Mouse (Mus musculus) heart, embryonic 12.5 days (tissue): ENCODE results near the gene Kmt5a. TPM values are rescaled to one million over a fixed set of nuclear protein-coding genes. Genes with fewer than 3 reads are reported as not detected.

Experiments
- ATAC-seq: fragments of 200-750 bp; cut with Nextera tagmentation; 2 replicates; pipeline ENCODE4 v1.8.0; 2017; ENCODE audit warnings: moderate TSS enrichment, moderate library complexity; ENCODE audit not compliant: insufficient number of reproducible peaks, low FRiP score
- H3K27ac ChIP-seq: fragments of 300-500 bp; sonication (generic); 2 replicates; pipeline ENCODE4 v1.5.1; 2016; ENCODE audit warnings: mild to moderate bottlenecking, moderate library complexity; ENCODE audit not compliant: poor library complexity, severe bottlenecking
- H3K27me3 ChIP-seq: fragments of 300-500 bp; sonication (generic); replicated peaks from 2 replicates; pipeline ENCODE4 v1.6.1; 2016; ENCODE audit warnings: mild to moderate bottlenecking, moderate library complexity
- H3K36me3 ChIP-seq: fragments of 300-500 bp; sonication (generic); 2 replicates; pipeline ENCODE4 v1.6.1; 2016; ENCODE audit warnings: mild to moderate bottlenecking, moderate library complexity
- H3K4me1 ChIP-seq: fragments of 300-500 bp; sonication (generic); replicated peaks from 2 replicates; pipeline ENCODE4 v1.6.1; 2016; ENCODE audit warnings: mild to moderate bottlenecking
- H3K4me2 ChIP-seq: fragments of 300-500 bp; sonication (generic); 2 replicates; pipeline ENCODE4 v1.6.1; 2016; ENCODE audit warnings: mild to moderate bottlenecking, moderate library complexity
- H3K4me3 ChIP-seq: fragments of 300-500 bp; sonication (generic); 2 replicates; pipeline ENCODE4 v1.5.1; 2016; ENCODE audit warnings: mild to moderate bottlenecking
- H3K9ac ChIP-seq: fragments of 300-500 bp; sonication (generic); 2 replicates; pipeline ENCODE4 v1.6.1; 2016; ENCODE audit warnings: mild to moderate bottlenecking, moderate library complexity
- H3K9me3 ChIP-seq: fragments of 300-500 bp; sonication (generic); replicated peaks from 2 replicates; pipeline ENCODE4 v1.6.1; 2016; ENCODE audit warnings: mild to moderate bottlenecking, moderate library complexity
- WGBS: fragments of 180-500 bp; shearing (Covaris S2); methylation state at CpG from one replicate; pipeline ENCODE4 v1.1.7; 2016; 5-methylcytosine and 5-hydroxymethylcytosine counted together
- microRNA-seq: library from miRNA; unstranded; fragments of <30 nt; microRNA quantifications from one replicate; pipeline ENCODE4, GENCODE M21; 2017
- polyA plus RNA-seq: library from polyadenylated mRNA; unstranded; fragments of >200 nt; fragmentation: Nextera tagmentation; extraction: Ambion mirVana; gene quantifications from 2 replicates; pipeline ENCODE4 v1.2.1, GENCODE M21; 2016

Kmt5a gene
- polyA plus RNA-seq, 1 experiment from 2014 or later = 81.1 TPM

DNA sequence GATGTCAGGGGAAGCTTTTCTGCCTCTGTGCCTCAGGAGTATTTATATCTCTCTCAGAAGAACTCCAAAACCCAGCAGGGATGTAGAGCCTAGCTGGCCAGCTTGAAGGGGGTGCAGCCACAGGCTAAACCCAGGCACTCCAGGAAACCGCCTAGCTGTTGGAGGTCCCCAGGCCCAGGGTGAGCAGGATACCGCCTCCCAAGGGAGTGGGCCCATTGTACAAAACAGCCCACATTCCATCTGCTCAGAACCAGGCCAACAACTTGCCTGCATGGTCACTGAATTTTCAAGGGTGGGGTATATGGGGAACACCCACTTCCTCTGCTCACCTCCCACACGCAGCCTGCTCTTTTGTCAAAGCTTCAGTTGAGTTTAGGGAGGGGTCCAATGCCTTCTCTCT lies 60.8 kb downstream of the Kmt5a start:
- Histone ChIP-seq H3K36me3 (peaks cover 79% of the 10 kb centered on the region), H3K4me3 (no peak overlapping the region), H3K27ac (no peak overlapping the region), H3K9ac (no peak overlapping the region), H3K4me2 (no peak overlapping the region), H3K4me1 (peaks cover 18% of the 10 kb centered on the region), H3K27me3 (no peaks in the 10 kb centered on the region), H3K9me3 (no peaks in the 10 kb centered on the region)
- WGBS = 94% methylated on average over 3 of the region's 3 CpGs
- ATAC-seq = no peak

DNA sequence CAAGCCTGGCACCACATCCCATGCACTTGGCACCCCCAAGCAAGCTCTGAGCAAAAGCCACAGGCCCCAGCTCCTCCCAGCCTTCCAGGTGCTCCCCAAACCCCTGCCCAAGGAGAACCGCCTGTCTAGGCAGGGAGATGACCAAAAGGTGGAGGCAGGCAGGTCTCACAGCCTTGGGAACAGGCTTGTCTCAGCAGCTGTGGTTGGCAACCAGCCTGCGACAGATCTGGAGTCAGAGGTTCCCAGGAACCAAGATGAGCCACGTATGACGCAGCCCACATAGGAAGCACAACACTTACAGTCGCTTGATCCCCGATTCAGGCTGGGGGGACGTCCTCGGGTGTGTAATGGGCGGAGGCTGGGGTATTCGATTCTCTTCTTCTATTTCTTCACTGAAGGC lies 61.8 kb downstream of the Kmt5a start:
- Histone ChIP-seq H3K4me3 (no peak overlapping the region), H3K4me2 (no peak overlapping the region), H3K4me1 (peaks cover 18% of the 10 kb centered on the region), H3K36me3 (peaks cover 69% of the 10 kb centered on the region), H3K9me3 (no peaks in the 10 kb centered on the region), H3K27ac (no peak overlapping the region), H3K9ac (no peak overlapping the region), H3K27me3 (no peaks in the 10 kb centered on the region)
- ATAC-seq = no peak
- WGBS = 83% methylated on average over 10 of the region's 10 CpGs

DNA sequence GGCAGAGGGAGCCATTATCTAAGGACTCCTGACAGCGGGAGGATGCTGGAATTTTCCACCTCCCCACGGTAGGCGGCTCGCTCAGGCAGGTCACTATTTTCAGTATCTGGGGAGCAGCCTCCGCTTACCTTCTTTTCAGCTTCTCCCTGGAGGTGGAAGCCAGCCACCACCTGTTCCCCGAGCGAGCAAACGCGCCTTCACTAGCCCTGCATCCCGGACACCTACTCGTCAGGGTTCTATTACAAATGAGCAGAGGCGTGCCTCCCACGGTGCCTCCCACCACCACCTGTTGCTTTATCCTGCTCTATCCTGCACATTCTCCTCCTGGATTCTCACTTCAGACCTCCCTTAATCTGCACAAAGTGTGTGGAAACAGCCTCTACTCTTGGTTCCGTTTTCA lies 64.0 kb downstream of the Kmt5a start:
- no peak for ATAC-seq
- H3K36me3 ChIP-seq = peaks cover 63% of the 10 kb centered on the region
- WGBS = 53% methylated on average over 14 of the region's 14 CpGs

DNA sequence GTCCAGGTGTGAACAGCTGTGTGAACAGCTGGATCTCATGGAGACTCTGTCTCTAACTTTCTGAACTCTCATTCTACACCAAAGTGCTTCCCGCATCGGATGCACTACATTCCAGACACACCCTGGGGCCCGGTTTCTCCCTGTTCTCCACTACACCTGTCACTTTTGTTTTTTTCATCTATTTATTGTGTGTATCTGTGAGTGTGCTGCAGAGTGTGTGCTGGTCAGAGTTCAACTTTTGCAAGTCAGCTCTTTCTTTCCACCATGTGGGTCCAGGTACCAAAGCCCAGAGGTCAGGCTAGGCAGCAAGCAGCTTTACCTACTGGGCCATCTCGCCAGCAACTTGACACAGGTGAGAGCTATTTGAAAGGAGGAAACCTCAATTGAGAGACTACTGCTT lies 65.5 kb downstream of the Kmt5a start:
- Histone ChIP-seq H3K9ac (no peak overlapping the region), H3K4me2 (no peak overlapping the region), H3K27ac (no peak overlapping the region), H3K27me3 (no peaks in the 10 kb centered on the region), H3K4me3 (no peak overlapping the region), H3K36me3 (peaks cover 68% of the 10 kb centered on the region), H3K9me3 (no peaks in the 10 kb centered on the region), H3K4me1 (peaks cover 18% of the 10 kb centered on the region)
- no peak for ATAC-seq
- WGBS = 88% methylated on average over 4 of the region's 4 CpGs

More for the DNA sequence above, 64.0 kb downstream of the Kmt5a start:
- Histone ChIP-seq H3K9ac (no peak overlapping the region), H3K4me2 (no peak overlapping the region), H3K27ac (no peak overlapping the region), H3K4me1 (peaks cover 13% of the 10 kb centered on the region), H3K9me3 (no peaks in the 10 kb centered on the region), H3K27me3 (no peaks in the 10 kb centered on the region), H3K4me3 (no peak overlapping the region)

DNA sequence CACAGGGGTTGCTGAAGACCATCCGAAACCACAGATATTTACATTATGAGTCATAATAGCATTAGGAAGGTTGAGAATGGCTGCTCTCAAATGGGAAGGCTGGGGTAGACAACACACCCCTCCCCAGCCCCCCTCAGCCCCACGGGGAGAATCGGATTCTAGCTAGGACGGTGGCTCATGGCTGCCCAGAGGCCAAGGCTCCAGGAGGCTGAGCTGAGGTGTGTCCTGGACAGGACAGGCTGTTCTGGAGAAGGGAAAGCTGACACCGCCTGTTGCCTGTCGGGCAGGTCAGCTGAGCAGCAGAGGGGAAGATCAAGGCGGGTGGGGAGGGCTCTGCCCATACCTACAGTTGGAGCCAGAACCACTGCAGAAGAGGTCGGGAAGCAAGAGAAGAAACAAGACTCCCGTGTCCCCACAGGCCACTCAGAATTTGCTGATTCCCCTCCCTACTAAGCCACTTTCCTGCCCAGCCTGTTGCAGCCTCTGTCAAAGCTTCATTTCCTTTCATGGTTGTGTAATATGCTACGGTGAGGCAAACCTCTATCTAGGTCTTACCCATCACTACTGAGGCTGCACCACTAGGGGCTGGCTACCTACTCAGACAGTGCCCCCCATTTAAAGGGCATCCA lies 67.1 kb downstream of the Kmt5a start:
- Histone ChIP-seq H3K9ac (no peak overlapping the region), H3K9me3 (no peaks in the 10 kb centered on the region), H3K27me3 (no peaks in the 10 kb centered on the region), H3K4me3 (no peak overlapping the region), H3K36me3 (peaks cover 68% of the 10 kb centered on the region), H3K27ac (no peak overlapping the region), H3K4me2 (no peak overlapping the region), H3K4me1 (peaks cover 25% of the 10 kb centered on the region)
- 62% methylated on average over 10 of the region's 10 CpGs for WGBS
- ATAC-seq = no peak

DNA sequence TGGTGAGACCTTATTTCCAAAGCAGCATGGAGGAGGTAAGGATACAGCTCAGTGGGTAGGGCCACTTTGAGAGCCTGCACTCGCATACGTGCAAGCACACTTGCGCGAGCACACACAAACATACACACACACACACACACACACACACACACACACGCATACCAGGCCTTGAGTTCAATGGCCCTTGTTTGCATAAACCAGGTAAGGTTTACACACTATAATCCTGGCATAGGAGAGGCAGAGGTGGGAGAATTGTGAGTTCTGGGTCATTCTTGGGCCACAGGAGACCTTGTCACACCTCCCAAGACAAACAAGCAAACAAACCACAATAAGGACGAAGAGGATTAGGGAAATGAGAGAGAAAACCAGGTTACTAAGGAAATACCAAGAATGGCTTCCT lies 69.5 kb downstream of the Kmt5a start:
- peaks cover 28% of the 10 kb centered on the region for H3K4me1 ChIP-seq
- no peaks in the 10 kb centered on the region for H3K9me3 ChIP-seq
- no peaks in the 10 kb centered on the region for H3K27me3 ChIP-seq
- ATAC-seq = no peak
- no peak overlapping the region for H3K4me3 ChIP-seq
- peak overlapping the region; percentile 47 for H3K27ac ChIP-seq
- H3K9ac ChIP-seq = no peak overlapping the region
- 0 out of 2 replicates have a peak overlapping the region, but pooled peaks have one; percentile 15 for H3K4me2 ChIP-seq
- H3K36me3 ChIP-seq = peaks cover 68% of the 10 kb centered on the region
- 96% methylated on average over 6 of the region's 6 CpGs for WGBS

DNA sequence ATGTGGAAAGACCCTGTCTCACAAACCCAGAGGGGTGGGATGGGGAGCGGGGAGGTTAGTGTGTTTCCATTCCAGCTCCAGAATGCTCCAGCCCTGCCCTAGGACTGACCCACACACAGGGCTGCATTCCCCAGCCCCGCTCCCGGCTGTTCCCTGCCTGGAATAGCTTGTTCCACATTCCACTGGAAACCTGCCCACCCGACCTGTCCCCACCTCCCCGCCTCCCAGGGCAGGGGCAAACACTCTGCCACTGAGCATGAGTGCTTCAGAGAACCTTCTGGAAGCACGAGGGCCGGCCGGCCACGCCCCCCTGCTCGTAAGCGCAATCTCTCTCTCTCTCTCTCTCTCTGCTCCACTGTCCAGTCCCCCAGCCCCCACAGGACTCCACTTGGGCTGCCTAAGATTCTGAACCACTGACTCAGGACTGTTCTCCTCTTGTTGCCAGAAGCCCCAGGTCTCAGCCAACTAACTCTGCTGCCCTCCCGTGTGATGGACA lies 70.1 kb downstream of the Kmt5a start:
- no peaks in the 10 kb centered on the region for H3K27me3 ChIP-seq
- H3K36me3 ChIP-seq = peaks cover 69% of the 10 kb centered on the region
- WGBS = 51% methylated on average over 12 of the region's 12 CpGs
- H3K4me3 ChIP-seq = no peak overlapping the region
- H3K4me2 ChIP-seq = 0 out of 2 replicates have a peak overlapping the region, but pooled peaks have one; percentile 15
- H3K27ac ChIP-seq = peak overlapping the region; percentile 47
- ATAC-seq = peak; percentile 66
- no peaks in the 10 kb centered on the region for H3K9me3 ChIP-seq
- H3K4me1 ChIP-seq = peaks cover 28% of the 10 kb centered on the region
- H3K9ac ChIP-seq = no peak overlapping the region

DNA sequence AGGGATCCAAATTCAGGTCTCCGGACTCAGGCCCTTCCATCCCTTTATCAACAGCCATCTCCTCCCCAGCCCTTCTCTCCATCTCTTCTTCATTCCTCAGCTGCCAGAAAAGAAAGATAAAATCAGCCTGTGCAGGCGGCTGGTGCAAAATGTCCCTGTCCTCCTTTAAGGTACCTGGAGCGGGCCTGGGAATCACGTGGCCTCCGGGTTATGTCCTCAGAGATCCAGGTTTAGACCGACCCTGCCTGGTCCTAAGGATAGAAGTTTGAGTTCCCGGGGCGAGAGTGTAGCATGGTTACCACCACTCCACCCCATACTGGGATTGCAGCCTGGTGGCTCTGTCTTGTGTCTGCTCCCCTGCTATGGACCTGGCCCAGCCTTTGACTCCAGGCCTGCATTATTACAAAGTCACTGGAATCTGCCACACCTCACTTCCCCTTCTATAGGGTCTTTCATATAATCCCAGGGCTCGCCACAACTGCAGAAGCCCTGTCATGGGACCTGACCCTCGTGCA lies 70.9 kb downstream of the Kmt5a start:
- WGBS = 79% methylated on average over 10 of the region's 10 CpGs

More for the DNA sequence above, 70.9 kb downstream of the Kmt5a start:
- H3K4me1 ChIP-seq = peaks cover 28% of the 10 kb centered on the region
- peak overlapping the region; percentile 12; the same call in 1 of the 2 replicates for H3K27ac ChIP-seq
- ATAC-seq = no peak
- no peak overlapping the region for H3K4me2 ChIP-seq
- no peak overlapping the region for H3K4me3 ChIP-seq
- no peaks in the 10 kb centered on the region for H3K9me3 ChIP-seq
- no peaks in the 10 kb centered on the region for H3K27me3 ChIP-seq
- H3K36me3 ChIP-seq = peaks cover 68% of the 10 kb centered on the region
- peak overlapping the region; percentile 17; the same call in 1 of the 2 replicates for H3K9ac ChIP-seq

Small RNAs within 50 kb of the gene (microRNA-seq; reads per million reads assigned to microRNA genes)
- gene Gm27486 = 0.71 reads per million

Other genes with a start within 250 kb of the Kmt5a start
- 7.5 and 7.8 TPM in 2 replicates for gene Pitpnm2, start 190.2 kb upstream of the Kmt5a start, polyA plus RNA-seq
- gene Mphosph9, start 112.0 kb upstream of the Kmt5a start, polyA plus RNA-seq = 13.4 and 14.8 TPM in 2 replicates
- gene 2810006K23Rik, start 111.8 kb upstream of the Kmt5a start, polyA plus RNA-seq = 18.2 and 19.4 TPM in 2 replicates
- gene Cdk2ap1, start 76.8 kb upstream of the Kmt5a start, polyA plus RNA-seq = 61.2 and 69.9 TPM in 2 replicates
- 71.8 and 75.3 TPM in 2 replicates for gene Sbno1, start 13.9 kb upstream of the Kmt5a start, polyA plus RNA-seq
- 13.5 and 13.6 TPM in 2 replicates for gene Rilpl2, start 38.4 kb downstream of the Kmt5a start, polyA plus RNA-seq
- 23.9 and 24.0 TPM in 2 replicates for gene Snrnp35, start 43.2 kb downstream of the Kmt5a start, polyA plus RNA-seq
- 27.6 and 29.8 TPM in 2 replicates for gene Rilpl1, start 91.5 kb downstream of the Kmt5a start, polyA plus RNA-seq
- 490 and 502 TPM in 2 replicates for gene Tmed2, start 100.8 kb downstream of the Kmt5a start, polyA plus RNA-seq
- gene Ddx55, start 112.9 kb downstream of the Kmt5a start, polyA plus RNA-seq = 8.5 and 8.6 TPM in 2 replicates
- gene Eif2b1, start 139.2 kb downstream of the Kmt5a start, polyA plus RNA-seq = 61.7 and 61.8 TPM in 2 replicates
- gene Gtf2h3, start 139.2 kb downstream of the Kmt5a start, polyA plus RNA-seq = 36.9 and 45.3 TPM in 2 replicates
- 41.0 and 45.8 TPM in 2 replicates for gene Atp6v0a2, start 188.6 kb downstream of the Kmt5a start, polyA plus RNA-seq